Mouse (Mus musculus) lung, adult 2 months (tissue): ENCODE measurements around the gene Rln3.

Experiments used
- CTCF ChIP-seq: fragments of 200-500 bp; IDR thresholded peaks from 2 replicates; pipeline ENCODE4 v1.5.1; 2011; ENCODE audit warnings: mild to moderate bottlenecking, low read length, control low read depth; ENCODE audit not compliant: insufficient read depth
- POLR2A ChIP-seq: fragments of 200-500 bp; IDR thresholded peaks from 2 replicates; pipeline ENCODE4 v1.6.1; 2011; ENCODE audit warnings: low read depth, mild to moderate bottlenecking, control low read depth, low read length, borderline replicate concordance; ENCODE audit errors: extremely low read depth

DNA sequence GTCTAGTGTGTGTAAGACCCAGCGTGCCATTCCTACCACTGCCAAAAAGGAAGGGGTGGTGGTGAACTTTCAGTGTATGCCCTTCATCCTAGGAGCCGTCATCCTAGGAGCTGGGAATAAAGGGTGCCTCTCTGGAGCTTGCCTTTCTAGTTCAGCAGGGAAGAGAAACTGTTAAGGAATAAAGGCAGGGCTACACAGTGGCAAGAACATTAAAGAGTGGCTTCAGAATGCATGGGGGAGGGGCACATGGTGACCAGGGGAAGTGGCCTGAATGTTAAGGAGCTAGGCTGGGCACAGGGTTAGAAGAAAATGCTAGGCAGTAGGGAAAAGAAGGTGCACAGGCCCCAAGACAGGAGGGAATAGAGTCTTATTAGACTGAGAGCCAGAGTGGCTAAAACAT is 24.9 kb upstream of the Rln3 start:
- TF ChIP-seq CTCF (no peak), POLR2A (no peak)
